Mouse (Mus musculus): Measurements from ENCODE around the gene Pknox2. TPM values are rescaled to one million over a fixed set of nuclear protein-coding genes. Genes with fewer than 3 reads are reported as not detected.
A peak's percentile ranks its signal among the peaks of the same experiment; 100 is the strongest.

The Pknox2 gene
- polyA plus RNA-seq, 2 experiments, result 7.3 to 14.5 TPM

GRCm38 (mm10) chr9:36895009-36895693, 252.1 kb downstream of the Pknox2 start:
- Histone ChIP-seq H3K36me3 (ENCODE audit: control insufficient read depth, insufficient read depth, low read length) (peaks cover 3% of the 10 kb centered on the region; the same call in 1 of the 2 replicates), H3K4me1 (ENCODE audit: control insufficient read depth, insufficient read depth, low read length) (no peaks in the 10 kb centered on the region), H3K27ac (replicated peaks; ENCODE audit: low read depth, low read length) (no peak overlapping the region), H3K4me2 (replicated peaks; ENCODE audit: low read depth, low read length, severe bottlenecking) (no peak overlapping the region), H3K27me3 (ENCODE audit: control insufficient read depth, insufficient read depth, low read length) (no peaks in the 10 kb centered on the region), H3K9ac (ENCODE audit: low read depth, low read length, severe bottlenecking) (no peak overlapping the region), H3K9me3 (ENCODE audit: control insufficient read depth, low read length) (no peaks in the 10 kb centered on the region), H3K4me3 (replicated peaks; ENCODE audit: low read length) (no peak overlapping the region)
- 82% methylated on average over 8 of the region's 8 CpGs for WGBS
- TF ChIP-seq POLR2A (IDR thresholded peaks at IDR 0.05; ENCODE audit: borderline replicate concordance, extremely low read depth, insufficient read depth, insufficient read length), result no peak
- ATAC-seq (ENCODE audit: low FRiP score, low read depth) (peak; percentile 50; the same call in 1 of the 2 replicates), DNase-seq (ENCODE audit: low spot score) (peak; percentile 40)

- ATAC-seq (ENCODE audit: low FRiP score, low read depth) (no peak), DNase-seq (ENCODE audit: low spot score) (no peak)
- H3K9ac ChIP-seq (ENCODE audit: low read depth, low read length, severe bottlenecking), result no peak overlapping the region
- peaks cover 3% of the 10 kb centered on the region; the same call in 1 of the 2 replicates for H3K36me3 ChIP-seq (ENCODE audit: control insufficient read depth, insufficient read depth, low read length)
- no peak overlapping the region for H3K4me2 ChIP-seq (replicated peaks; ENCODE audit: low read depth, low read length, severe bottlenecking)
- no peaks in the 10 kb centered on the region for H3K9me3 ChIP-seq (ENCODE audit: control insufficient read depth, low read length)
- 86% methylated on average over 7 of the region's 7 CpGs for WGBS
- H3K4me1 ChIP-seq (ENCODE audit: control insufficient read depth, insufficient read depth, low read length), result no peaks in the 10 kb centered on the region
- no peaks in the 10 kb centered on the region for H3K27me3 ChIP-seq (ENCODE audit: control insufficient read depth, insufficient read depth, low read length)
- TF ChIP-seq POLR2A (IDR thresholded peaks at IDR 0.05; ENCODE audit: borderline replicate concordance, extremely low read depth, insufficient read depth, insufficient read length), result no peak
- H3K27ac ChIP-seq (replicated peaks; ENCODE audit: low read depth, low read length), result no peak overlapping the region
- H3K4me3 ChIP-seq (replicated peaks; ENCODE audit: low read length), result no peak overlapping the region
Observed at GRCm38 (mm10) chr9:36894242-36894641, 253.0 kb downstream of the Pknox2 start.

- 83% methylated on average over 6 of the region's 6 CpGs for WGBS
- H3K36me3 ChIP-seq (ENCODE audit: control insufficient read depth, insufficient read depth, low read length), result peaks cover 3% of the 10 kb centered on the region; the same call in 1 of the 2 replicates
- TF ChIP-seq POLR2A (IDR thresholded peaks at IDR 0.05; ENCODE audit: borderline replicate concordance, extremely low read depth, insufficient read depth, insufficient read length), result no peak
- H3K27me3 ChIP-seq (ENCODE audit: control insufficient read depth, insufficient read depth, low read length), result no peaks in the 10 kb centered on the region
- no peak overlapping the region for H3K4me3 ChIP-seq (replicated peaks; ENCODE audit: low read length)
- no peak overlapping the region for H3K27ac ChIP-seq (replicated peaks; ENCODE audit: low read depth, low read length)
- no peak overlapping the region for H3K4me2 ChIP-seq (replicated peaks; ENCODE audit: low read depth, low read length, severe bottlenecking)
- H3K9me3 ChIP-seq (ENCODE audit: control insufficient read depth, low read length), result no peaks in the 10 kb centered on the region
- H3K4me1 ChIP-seq (ENCODE audit: control insufficient read depth, insufficient read depth, low read length), result no peaks in the 10 kb centered on the region
- ATAC-seq (ENCODE audit: low FRiP score, low read depth), result no peak
- H3K9ac ChIP-seq (ENCODE audit: low read depth, low read length, severe bottlenecking), result no peak overlapping the region
- no peak for DNase-seq (ENCODE audit: low spot score)
Observed at GRCm38 (mm10) chr9:36893413-36893990, 253.7 kb downstream of the Pknox2 start.

GRCm38 (mm10) chr9:36890552-36890951, 256.7 kb downstream of the Pknox2 start:
- H3K4me2 ChIP-seq (replicated peaks; ENCODE audit: low read depth, low read length, severe bottlenecking), result no peak overlapping the region
- H3K36me3 ChIP-seq (ENCODE audit: control insufficient read depth, insufficient read depth, low read length), result peaks cover 3% of the 10 kb centered on the region; the same call in 1 of the 2 replicates
- no peaks in the 10 kb centered on the region for H3K9me3 ChIP-seq (ENCODE audit: control insufficient read depth, low read length)
- no peaks in the 10 kb centered on the region for H3K4me1 ChIP-seq (ENCODE audit: control insufficient read depth, insufficient read depth, low read length)
- WGBS, result 30% methylated on average over 4 of the region's 4 CpGs
- H3K27ac ChIP-seq (replicated peaks; ENCODE audit: low read depth, low read length), result no peak overlapping the region
- DNase-seq (ENCODE audit: low spot score), result peak; percentile 29
- TF ChIP-seq POLR2A (IDR thresholded peaks at IDR 0.05; ENCODE audit: borderline replicate concordance, extremely low read depth, insufficient read depth, insufficient read length), result no peak
- H3K27me3 ChIP-seq (ENCODE audit: control insufficient read depth, insufficient read depth, low read length), result no peaks in the 10 kb centered on the region
- H3K4me3 ChIP-seq (replicated peaks; ENCODE audit: low read length), result no peak overlapping the region
- H3K9ac ChIP-seq (ENCODE audit: low read depth, low read length, severe bottlenecking), result no peak overlapping the region
- ATAC-seq (ENCODE audit: low FRiP score, low read depth), result no peak

GRCm38 (mm10) chr9:36885237-36885636, 262.0 kb downstream of the Pknox2 start:
- no peaks in the 10 kb centered on the region for H3K36me3 ChIP-seq (ENCODE audit: control insufficient read depth, insufficient read depth, low read length)
- ATAC-seq (ENCODE audit: low FRiP score, low read depth) (no peak), DNase-seq (ENCODE audit: low spot score) (no peak)
- H3K27me3 ChIP-seq (ENCODE audit: control insufficient read depth, insufficient read depth, low read length), result no peaks in the 10 kb centered on the region
- H3K27ac ChIP-seq (replicated peaks; ENCODE audit: low read depth, low read length), result no peak overlapping the region
- H3K9me3 ChIP-seq (ENCODE audit: control insufficient read depth, low read length), result no peaks in the 10 kb centered on the region
- WGBS, result 58% methylated on average over 3 of the region's 3 CpGs
- no peak overlapping the region for H3K9ac ChIP-seq (ENCODE audit: low read depth, low read length, severe bottlenecking)
- H3K4me2 ChIP-seq (replicated peaks; ENCODE audit: low read depth, low read length, severe bottlenecking), result no peak overlapping the region
- no peak for TF ChIP-seq POLR2A (IDR thresholded peaks at IDR 0.05; ENCODE audit: borderline replicate concordance, extremely low read depth, insufficient read depth, insufficient read length)
- H3K4me3 ChIP-seq (replicated peaks; ENCODE audit: low read length), result no peak overlapping the region
- no peaks in the 10 kb centered on the region for H3K4me1 ChIP-seq (ENCODE audit: control insufficient read depth, insufficient read depth, low read length)

Data from limb, embryonic 14.5 days (tissue).